Comparison of ENCODE assay signal across 26 mouse cellular contexts in genomic region chr3:30697891-30698290, GRCm38 (mm10). TPM values are rescaled to one million over a fixed set of nuclear protein-coding genes. Genes with fewer than 3 reads are reported as not detected.
DNase-seq lines count a peak whose midpoint lies in the region; ATAC-seq and TF ChIP-seq lines count a peak whose summit lies in the region.
"Had no signal": no experiment of that assay in that cellular context is flagged by ENCODE, and none has a peak within 500 bp of the region (broad histone marks: within the 10 kb centered on the region; RNA-seq: fewer than 3 reads in every experiment).

No protein-coding gene starts in this region.

- no peak overlapping the region for H3K9ac ChIP-seq in kidney, embryonic 15.5 days
- H3K9ac ChIP-seq in intestine, embryonic 15.5 days: no peak overlapping the region
- H3K9ac ChIP-seq in intestine, postnatal 0 days (ENCODE audit: low read depth, low read length): no peak overlapping the region
- no peak overlapping the region for H3K9ac ChIP-seq in stomach, embryonic 16.5 days (ENCODE audit: low read length)
- H3K9ac ChIP-seq: embryonic facial prominence, embryonic 12.5 days; forebrain, embryonic 15.5 days; heart, embryonic 15.5 days; hindbrain, embryonic 14.5 days had no signal

- WGBS in kidney, embryonic 15.5 days: 42% methylated on average over 4 of the region's 4 CpGs
- 28% methylated on average over 4 of the region's 4 CpGs for WGBS in intestine, embryonic 15.5 days
- 25% methylated on average over 4 of the region's 4 CpGs for WGBS in intestine, postnatal 0 days
- 43% methylated on average over 4 of the region's 4 CpGs for WGBS in stomach, embryonic 16.5 days
- 78% methylated on average over 4 of the region's 4 CpGs for WGBS in embryonic facial prominence, embryonic 10.5 days

- no peak overlapping the region for H3K4me3 ChIP-seq in kidney, embryonic 15.5 days (replicated peaks)
- no peak overlapping the region for H3K4me3 ChIP-seq in intestine, embryonic 15.5 days (replicated peaks)
- H3K4me3 ChIP-seq in intestine, postnatal 0 days (ENCODE audit: low read depth, low read length): no peak overlapping the region
- no peak overlapping the region for H3K4me3 ChIP-seq in stomach, embryonic 16.5 days (replicated peaks; ENCODE audit: low read length)
- no peak overlapping the region for H3K4me3 ChIP-seq in embryonic facial prominence, embryonic 10.5 days
- H3K4me3 ChIP-seq: embryonic facial prominence, embryonic 12.5 days; forebrain, embryonic 15.5 days; heart, adult 2 months; heart, embryonic 15.5 days; hindbrain, embryonic 10.5 days had no signal

- H3K4me1 ChIP-seq in kidney, embryonic 15.5 days: peaks cover 10% of the 10 kb centered on the region
- H3K4me1 ChIP-seq in intestine, embryonic 15.5 days (replicated peaks): no peaks in the 10 kb centered on the region
- no peaks in the 10 kb centered on the region for H3K4me1 ChIP-seq in intestine, postnatal 0 days (replicated peaks; ENCODE audit: control insufficient read depth, insufficient read depth, low read length)
- no peaks in the 10 kb centered on the region for H3K4me1 ChIP-seq in stomach, embryonic 16.5 days (ENCODE audit: control insufficient read depth, insufficient read depth, low read length)
- no peaks in the 10 kb centered on the region for H3K4me1 ChIP-seq in embryonic facial prominence, embryonic 10.5 days
- H3K4me1 ChIP-seq: embryonic facial prominence, embryonic 12.5 days; forebrain, embryonic 15.5 days; heart, embryonic 15.5 days had no signal

- no peaks in the 10 kb centered on the region for H3K9me3 ChIP-seq in kidney, embryonic 15.5 days (replicated peaks)
- no peaks in the 10 kb centered on the region for H3K9me3 ChIP-seq in intestine, embryonic 15.5 days
- no peaks in the 10 kb centered on the region for H3K9me3 ChIP-seq in intestine, postnatal 0 days (ENCODE audit: control insufficient read depth)
- H3K9me3 ChIP-seq in stomach, embryonic 16.5 days (replicated peaks; ENCODE audit: control insufficient read depth, low read length): no peaks in the 10 kb centered on the region
- H3K9me3 ChIP-seq in embryonic facial prominence, embryonic 10.5 days: no peaks in the 10 kb centered on the region
- H3K9me3 ChIP-seq: embryonic facial prominence, embryonic 12.5 days; forebrain, embryonic 15.5 days; G1E; heart, embryonic 15.5 days; hindbrain, embryonic 10.5 days had no signal

- H3K4me2 ChIP-seq in kidney, embryonic 15.5 days: no peak overlapping the region
- H3K4me2 ChIP-seq in intestine, embryonic 15.5 days (replicated peaks): no peak overlapping the region
- 0 out of 2 replicates have a peak overlapping the region, but pooled peaks have one; percentile 21 for H3K4me2 ChIP-seq in intestine, postnatal 0 days (replicated peaks; ENCODE audit: low read depth)
- no peak overlapping the region for H3K4me2 ChIP-seq in stomach, embryonic 16.5 days (ENCODE audit: low read depth, low read length)
- H3K4me2 ChIP-seq: embryonic facial prominence, embryonic 12.5 days; forebrain, embryonic 15.5 days; heart, embryonic 11.5 days; heart, embryonic 15.5 days; hindbrain, embryonic 14.5 days had no signal

- H3K27me3 ChIP-seq in kidney, embryonic 15.5 days: no peaks in the 10 kb centered on the region
- no peaks in the 10 kb centered on the region for H3K27me3 ChIP-seq in intestine, embryonic 15.5 days (replicated peaks)
- no peaks in the 10 kb centered on the region for H3K27me3 ChIP-seq in intestine, postnatal 0 days (replicated peaks; ENCODE audit: control insufficient read depth, insufficient read depth, low read length)
- no peaks in the 10 kb centered on the region for H3K27me3 ChIP-seq in stomach, embryonic 16.5 days (ENCODE audit: control insufficient read depth, insufficient read depth, low read length)
- H3K27me3 ChIP-seq in embryonic facial prominence, embryonic 10.5 days (replicated peaks; ENCODE audit: low read depth, poor library complexity, severe bottlenecking): no peaks in the 10 kb centered on the region
- H3K27me3 ChIP-seq: embryonic facial prominence, embryonic 12.5 days; forebrain, embryonic 15.5 days; heart, embryonic 15.5 days had no signal

- peak overlapping the region; percentile 51; the same call in 1 of the 2 replicates for H3K27ac ChIP-seq in kidney, embryonic 15.5 days
- no peak overlapping the region for H3K27ac ChIP-seq in intestine, embryonic 15.5 days
- H3K27ac ChIP-seq in intestine, postnatal 0 days (ENCODE audit: low read depth, low read length): no peak overlapping the region
- H3K27ac ChIP-seq in stomach, embryonic 16.5 days (ENCODE audit: low read length): no peak overlapping the region
- H3K27ac ChIP-seq in embryonic facial prominence, embryonic 10.5 days (replicated peaks): no peak overlapping the region
- H3K27ac ChIP-seq: embryonic facial prominence, embryonic 12.5 days; forebrain, embryonic 15.5 days; heart, adult 2 months; heart, embryonic 15.5 days; hindbrain, embryonic 10.5 days; hindbrain, embryonic 14.5 days had no signal

- peak; percentile 64 for ATAC-seq in kidney, embryonic 15.5 days (replicated peaks; ENCODE audit: low FRiP score)
- ATAC-seq in intestine, embryonic 15.5 days: peak; percentile 51
- ATAC-seq in intestine, postnatal 0 days: peak; percentile 39; the same call in 1 of the 2 replicates
- ATAC-seq in stomach, embryonic 16.5 days (ENCODE audit: insufficient read depth, low FRiP score): peak; percentile 63; the same call in 1 of the 2 replicates
- ATAC-seq: forebrain, embryonic 15.5 days had no signal

- no peaks in the 10 kb centered on the region for H3K36me3 ChIP-seq in kidney, embryonic 15.5 days
- no peaks in the 10 kb centered on the region for H3K36me3 ChIP-seq in intestine, embryonic 15.5 days
- no peaks in the 10 kb centered on the region for H3K36me3 ChIP-seq in intestine, postnatal 0 days (ENCODE audit: control insufficient read depth, insufficient read depth)
- H3K36me3 ChIP-seq in stomach, embryonic 16.5 days (ENCODE audit: control insufficient read depth, insufficient read depth, low read length): no peaks in the 10 kb centered on the region
- no peaks in the 10 kb centered on the region for H3K36me3 ChIP-seq in embryonic facial prominence, embryonic 10.5 days (replicated peaks)
- H3K36me3 ChIP-seq: embryonic facial prominence, embryonic 12.5 days; forebrain, embryonic 15.5 days; G1E; heart, embryonic 15.5 days; hindbrain, embryonic 10.5 days had no signal

- TF ChIP-seq CTCF in intestine, postnatal 0 days (IDR thresholded peaks at IDR 0.05; ENCODE audit: low read depth): no peak

- DNase-seq in kidney, adult 18-20 months: no peak
- DNase-seq in gastrocnemius, adult 8-10 months (ENCODE audit: low spot score in 2 of 2): no peak
- no peak for DNase-seq in embryonic facial prominence, embryonic 10.5 days (ENCODE audit: low spot score)
- DNase-seq: adrenal gland, adult 8-10 months; adrenal gland, postnatal 36 days; cerebellum, adult 11 months; cerebellum, adult 8-10 months; cerebellum, postnatal 14 days; embryo, embryonic 11 days; gastrocnemius, postnatal 10 days; heart, adult 2 months had no signal

RNA-seq across cellular contexts. Expression of gene Lrrc31, which starts 1.8 kb away (rescaled TPM):
- polyA plus RNA-seq in kidney, embryonic 15.5 days (2015; fragmentation: Nextera tagmentation; extraction: Ambion mirVana): 0.08 and 0.18 TPM in 2 replicates
- 1.3 and 1.9 TPM in 2 replicates for polyA plus RNA-seq in intestine, embryonic 15.5 days (2015; fragmentation: Nextera tagmentation; extraction: Ambion mirVana)
- 0.69 and 0.73 TPM in 2 replicates for polyA plus RNA-seq in intestine, postnatal 0 days (2015; fragmentation: Nextera tagmentation; extraction: Ambion mirVana)
- 4.8 and 7.8 TPM in 2 replicates for polyA plus RNA-seq in stomach, embryonic 16.5 days (2015; fragmentation: Nextera tagmentation; extraction: Ambion mirVana)
- not detected for total RNA-seq in gastrocnemius, adult 8-10 months (2022)
- polyA plus RNA-seq in embryonic facial prominence, embryonic 10.5 days (2016; fragmentation: Nextera tagmentation; extraction: Ambion mirVana): not detected in 2 replicates
- total RNA-seq: adrenal gland, postnatal 36 days; common myeloid progenitor, adult 5-6 weeks; gastrocnemius, postnatal 10 days; gastrocnemius, postnatal 4 days had no signal
- polyA plus RNA-seq: embryonic facial prominence, embryonic 12.5 days; forebrain, embryonic 11.5 days; forebrain, embryonic 15.5 days; G1E; heart, embryonic 11.5 days; heart, embryonic 15.5 days; hindbrain, embryonic 10.5 days; hindbrain, embryonic 14.5 days had no signal

RNA-seq across cellular contexts. Expression of gene Samd7, which starts 48.2 kb away (rescaled TPM):
- not detected in 2 replicates for polyA plus RNA-seq in kidney, embryonic 15.5 days (2015; fragmentation: Nextera tagmentation; extraction: Ambion mirVana)
- polyA plus RNA-seq in intestine, embryonic 15.5 days (2015; fragmentation: Nextera tagmentation; extraction: Ambion mirVana): not detected in 2 replicates
- polyA plus RNA-seq in intestine, postnatal 0 days (2015; fragmentation: Nextera tagmentation; extraction: Ambion mirVana): not detected in 2 replicates
- not detected in 2 replicates for polyA plus RNA-seq in stomach, embryonic 16.5 days (2015; fragmentation: Nextera tagmentation; extraction: Ambion mirVana)
- total RNA-seq in gastrocnemius, adult 8-10 months (2022): not detected
- not detected in 2 replicates for polyA plus RNA-seq in embryonic facial prominence, embryonic 10.5 days (2016; fragmentation: Nextera tagmentation; extraction: Ambion mirVana)
- total RNA-seq: adrenal gland, adult 8-10 months; adrenal gland, postnatal 36 days; common myeloid progenitor, adult 5-6 weeks; heart, adult 2 months; heart, postnatal 25 days had no signal
- polyA plus RNA-seq: embryonic facial prominence, embryonic 12.5 days; forebrain, embryonic 11.5 days; forebrain, embryonic 15.5 days; G1E; heart, adult 2 months; heart, embryonic 11.5 days; heart, embryonic 15.5 days; hindbrain, embryonic 10.5 days; hindbrain, embryonic 14.5 days had no signal

RNA-seq across cellular contexts. Expression of gene Lrrc34, which starts 50.2 kb away (rescaled TPM):
- polyA plus RNA-seq in kidney, embryonic 15.5 days (2015; fragmentation: Nextera tagmentation; extraction: Ambion mirVana): 2.2 and 2.4 TPM in 2 replicates
- 0.40 and 0.48 TPM in 2 replicates for polyA plus RNA-seq in intestine, embryonic 15.5 days (2015; fragmentation: Nextera tagmentation; extraction: Ambion mirVana)
- polyA plus RNA-seq in intestine, postnatal 0 days (2015; fragmentation: Nextera tagmentation; extraction: Ambion mirVana): 0.16 and 0.18 TPM in 2 replicates
- polyA plus RNA-seq in stomach, embryonic 16.5 days (2015; fragmentation: Nextera tagmentation; extraction: Ambion mirVana): 0.59 and 0.65 TPM in 2 replicates
- total RNA-seq in gastrocnemius, adult 8-10 months (2022): not detected
- 2.4 and 3.0 TPM in 2 replicates for polyA plus RNA-seq in embryonic facial prominence, embryonic 10.5 days (2016; fragmentation: Nextera tagmentation; extraction: Ambion mirVana)
- total RNA-seq: adrenal gland, adult 8-10 months; common myeloid progenitor, adult 5-6 weeks; G1E; gastrocnemius, postnatal 10 days; gastrocnemius, postnatal 4 days; heart, adult 2 months; heart, postnatal 25 days had no signal
- polyA plus RNA-seq: G1E had no signal

RNA-seq across cellular contexts. Expression of gene Lrriq4, which starts 53.6 kb away (rescaled TPM):
- polyA plus RNA-seq in kidney, embryonic 15.5 days (2015; fragmentation: Nextera tagmentation; extraction: Ambion mirVana): not detected in 2 replicates
- polyA plus RNA-seq in intestine, embryonic 15.5 days (2015; fragmentation: Nextera tagmentation; extraction: Ambion mirVana): not detected in 2 replicates
- polyA plus RNA-seq in intestine, postnatal 0 days (2015; fragmentation: Nextera tagmentation; extraction: Ambion mirVana): not detected in 2 replicates
- not detected in 2 replicates for polyA plus RNA-seq in stomach, embryonic 16.5 days (2015; fragmentation: Nextera tagmentation; extraction: Ambion mirVana)
- not detected for total RNA-seq in gastrocnemius, adult 8-10 months (2022)
- polyA plus RNA-seq in embryonic facial prominence, embryonic 10.5 days (2016; fragmentation: Nextera tagmentation; extraction: Ambion mirVana): not detected in 2 replicates
- total RNA-seq: adrenal gland, adult 8-10 months; adrenal gland, postnatal 36 days; common myeloid progenitor, adult 5-6 weeks; gastrocnemius, postnatal 10 days; gastrocnemius, postnatal 4 days; heart, adult 2 months; heart, postnatal 25 days had no signal
- polyA plus RNA-seq: embryonic facial prominence, embryonic 12.5 days; forebrain, embryonic 11.5 days; forebrain, embryonic 15.5 days; G1E; heart, adult 2 months; heart, embryonic 15.5 days; hindbrain, embryonic 10.5 days; hindbrain, embryonic 14.5 days had no signal
